Mouse (Mus musculus) CD4-positive, CD25-positive, alpha-beta regulatory T cell, adult 4 months (primary cell): ENCODE measurements around the gene Zfp42. TPM values are rescaled to one million over a fixed set of nuclear protein-coding genes. Genes with fewer than 3 reads are reported as not detected.

ENCODE experiments used
- ATAC-seq: one replicate; pipeline ENCODE4 v1.8.0; 2017
- polyA plus RNA-seq, 2 experiments: library from polyadenylated mRNA; unstranded; fragments of 100-300 nt; shearing (Covaris generic); gene quantifications; one replicate each; pipeline ENCODE4 v1.2.1; 2017

The Zfp42 gene
- polyA plus RNA-seq, 2 experiments from 2014 or later, result not detected

GRCm38 (mm10) chr8:43251653-43252052 is 55.1 kb downstream of the Zfp42 start:
- no peak for ATAC-seq

- ATAC-seq, result no peak
These were observed 58.1 kb downstream of the Zfp42 start for GRCm38 (mm10) chr8:43248707-43249106.

Other genes starting within 250 kb of the Zfp42 start
- gene Triml1, start 165.5 kb downstream of the Zfp42 start, polyA plus RNA-seq, result not detected
- not detected for gene Triml2, start 126.4 kb downstream of the Zfp42 start, polyA plus RNA-seq
- not detected for gene Adam26b, start 221.1 kb upstream of the Zfp42 start, polyA plus RNA-seq